Mouse (Mus musculus) hindbrain, embryonic 14.5 days (tissue): ENCODE data around the gene March2. TPM values are rescaled to one million over a fixed set of nuclear protein-coding genes. Genes with fewer than 3 reads are reported as not detected.

ENCODE experiments used
- ATAC-seq: fragments of 200-750 bp; cut with Nextera tagmentation; 2 replicates; pipeline ENCODE4 v1.8.0; 2017; ENCODE audit warnings: moderate number of reproducible peaks, mild to moderate bottlenecking, moderate TSS enrichment, moderate library complexity; ENCODE audit not compliant: low FRiP score
- DNase-seq: peaks from one replicate; pipeline ENCODE4 v3.0.0-alpha.2; 2015; ENCODE audit warnings: low spot score
- H3K27ac ChIP-seq: fragments of 300-500 bp; sonication (generic); 2 replicates; pipeline ENCODE4 v1.5.1; 2014; ENCODE audit warnings: mild to moderate bottlenecking, moderate library complexity
- H3K27me3 ChIP-seq: fragments of 300-500 bp; sonication (generic); 2 replicates; pipeline ENCODE4 v1.6.1; 2014; ENCODE audit warnings: mild to moderate bottlenecking, low read length, mixed read lengths; ENCODE audit not compliant: control insufficient read depth, insufficient read depth
- H3K36me3 ChIP-seq: fragments of 300-500 bp; sonication (generic); replicated peaks from 2 replicates; pipeline ENCODE4 v1.6.1; 2014; ENCODE audit not compliant: control insufficient read depth, insufficient read depth
- H3K4me1 ChIP-seq: fragments of 300-500 bp; sonication (generic); replicated peaks from 2 replicates; pipeline ENCODE4 v1.6.1; 2014; ENCODE audit warnings: antibody characterized with exemption, low read length, mixed read lengths; ENCODE audit not compliant: control insufficient read depth, insufficient read depth
- H3K4me2 ChIP-seq: fragments of 300-500 bp; sonication (generic); replicated peaks from 2 replicates; pipeline ENCODE4 v1.6.1; 2014; ENCODE audit warnings: mild to moderate bottlenecking, moderate library complexity
- H3K4me3 ChIP-seq: fragments of 300-500 bp; sonication (generic); replicated peaks from 2 replicates; pipeline ENCODE4 v1.5.1; 2014; ENCODE audit warnings: mild to moderate bottlenecking, low read length
- H3K9ac ChIP-seq: fragments of 300-500 bp; sonication (generic); 2 replicates; pipeline ENCODE4 v1.6.1; 2014
- H3K9me3 ChIP-seq: fragments of 300-500 bp; sonication (generic); 2 replicates; pipeline ENCODE4 v1.6.1; 2016; ENCODE audit warnings: low read length; ENCODE audit not compliant: control insufficient read depth
- WGBS: fragments of 180-500 bp; shearing (Covaris S2); extraction: QIAGEN DNeasy Blood & Tissue Kit; methylation state at CpG from one replicate; pipeline ENCODE4 v1.1.7; 2014; 5-methylcytosine and 5-hydroxymethylcytosine counted together
- polyA plus RNA-seq: library from polyadenylated mRNA; unstranded; fragments of >200 nt; fragmentation: Nextera tagmentation; extraction: Ambion mirVana; gene quantifications from 2 replicates; pipeline ENCODE4 v1.2.1, GENCODE M21; 2014

The March2 gene
- polyA plus RNA-seq, 1 experiment from 2014 or later, result 69.0 TPM

- no peak overlapping the region for H3K4me2 ChIP-seq
- H3K4me3 ChIP-seq, result no peak overlapping the region
- H3K36me3 ChIP-seq, result peaks cover 52% of the 10 kb centered on the region
- no peaks in the 10 kb centered on the region for H3K9me3 ChIP-seq
- 87% methylated on average over 1 of the region's 1 CpGs for WGBS
- no peaks in the 10 kb centered on the region for H3K4me1 ChIP-seq
- no peak for DNase-seq
- no peak overlapping the region for H3K27ac ChIP-seq
- no peak for ATAC-seq
- H3K27me3 ChIP-seq, result no peaks in the 10 kb centered on the region
- H3K9ac ChIP-seq, result no peak overlapping the region
These were observed 16.3 kb downstream of the March2 start for GRCm38 (mm10) chr17:33702178-33702577.

- 84% methylated on average over 1 of the region's 1 CpGs for WGBS
These were observed 23.0 kb downstream of the March2 start for GRCm38 (mm10) chr17:33695471-33695870.

GRCm38 (mm10) chr17:33686760-33687159 lies 31.7 kb downstream of the March2 start, which contains the start of gene Hnrnpm:
TSS of gene Hnrnpm (minus strand) at chr17:33686860.
- 86% methylated on average over 1 of the region's 1 CpGs for WGBS

More at GRCm38 (mm10) chr17:33695471-33695870, 23.0 kb downstream of the March2 start:
- Histone ChIP-seq H3K36me3 (peaks cover 77% of the 10 kb centered on the region), H3K27ac (no peak overlapping the region), H3K4me3 (no peak overlapping the region), H3K9ac (no peak overlapping the region), H3K4me1 (no peaks in the 10 kb centered on the region), H3K9me3 (no peaks in the 10 kb centered on the region), H3K27me3 (no peaks in the 10 kb centered on the region), H3K4me2 (no peak overlapping the region)
- no peak for DNase-seq
- ATAC-seq, result no peak

GRCm38 (mm10) chr17:33685249-33685653 lies 33.2 kb downstream of the March2 start:
- ATAC-seq (peak; percentile 96), DNase-seq (peak; percentile 96)
- H3K9me3 ChIP-seq, result no peaks in the 10 kb centered on the region
- peak overlapping the region; percentile 95 for H3K9ac ChIP-seq
- peak overlapping the region; percentile 83 for H3K4me3 ChIP-seq
- no peaks in the 10 kb centered on the region for H3K27me3 ChIP-seq
- H3K36me3 ChIP-seq, result peaks cover 5% of the 10 kb centered on the region
- H3K4me1 ChIP-seq, result peaks cover 43% of the 10 kb centered on the region
- H3K4me2 ChIP-seq, result peak overlapping the region; percentile 99
- H3K27ac ChIP-seq, result peak overlapping the region; percentile 97
- under 1% methylated on average over 42 of the region's 42 CpGs for WGBS

More at GRCm38 (mm10) chr17:33686760-33687159, 31.7 kb downstream of the March2 start, which contains the start of gene Hnrnpm:
- DNase-seq (no peak), ATAC-seq (no peak)
- no peaks in the 10 kb centered on the region for H3K9me3 ChIP-seq
- H3K36me3 ChIP-seq, result peaks cover 13% of the 10 kb centered on the region
- peak within 1 kb of the TSS; percentile 83 for H3K4me3 ChIP-seq
- H3K9ac ChIP-seq, result peak within 1 kb of the TSS; percentile 95; the same call in 1 of the 2 replicates
- peak within 1 kb of the TSS; percentile 99 for H3K4me2 ChIP-seq
- no peaks in the 10 kb centered on the region for H3K27me3 ChIP-seq
- peaks cover 31% of the 10 kb centered on the region for H3K4me1 ChIP-seq
- H3K27ac ChIP-seq, result peak within 1 kb of the TSS; percentile 97

GRCm38 (mm10) chr17:33684671-33685231 lies 33.7 kb downstream of the March2 start:
- peak overlapping the region; percentile 95 for H3K9ac ChIP-seq
- H3K9me3 ChIP-seq, result no peaks in the 10 kb centered on the region
- peak overlapping the region; percentile 83 for H3K4me3 ChIP-seq
- peak overlapping the region; percentile 97 for H3K27ac ChIP-seq
- peaks cover 43% of the 10 kb centered on the region for H3K4me1 ChIP-seq
- no peaks in the 10 kb centered on the region for H3K27me3 ChIP-seq
- H3K4me2 ChIP-seq, result peak overlapping the region; percentile 99
- peak; percentile 84 for ATAC-seq
- DNase-seq, result peak; percentile 70
- peaks cover 5% of the 10 kb centered on the region for H3K36me3 ChIP-seq
- 0% methylated on average over 36 of the region's 44 CpGs for WGBS

GRCm38 (mm10) chr17:33681767-33682166 lies 36.7 kb downstream of the March2 start:
- Histone ChIP-seq H3K4me3 (no peak overlapping the region), H3K27ac (no peak overlapping the region), H3K4me2 (peak overlapping the region; percentile 17), H3K27me3 (no peaks in the 10 kb centered on the region), H3K9ac (no peak overlapping the region), H3K4me1 (peaks cover 43% of the 10 kb centered on the region), H3K36me3 (peaks cover 14% of the 10 kb centered on the region), H3K9me3 (no peaks in the 10 kb centered on the region)
- ATAC-seq (no peak), DNase-seq (no peak)

- Histone ChIP-seq H3K4me1 (peaks cover 32% of the 10 kb centered on the region), H3K36me3 (peaks cover 26% of the 10 kb centered on the region), H3K27ac (no peak overlapping the region), H3K27me3 (no peaks in the 10 kb centered on the region), H3K9ac (no peak overlapping the region), H3K4me3 (no peak overlapping the region), H3K9me3 (no peaks in the 10 kb centered on the region), H3K4me2 (no peak overlapping the region)
- DNase-seq, result no peak
- ATAC-seq, result no peak
These were observed 39.7 kb downstream of the March2 start for GRCm38 (mm10) chr17:33678771-33679170.

- ATAC-seq, result no peak
- peaks cover 31% of the 10 kb centered on the region for H3K36me3 ChIP-seq
- WGBS, result 98% methylated on average over 2 of the region's 2 CpGs
These were observed 42.4 kb downstream of the March2 start for GRCm38 (mm10) chr17:33676086-33676485.

GRCm38 (mm10) chr17:33675452-33675851 lies 43.0 kb downstream of the March2 start:
- DNase-seq, result no peak
- Histone ChIP-seq H3K9ac (no peak overlapping the region), H3K4me1 (no peaks in the 10 kb centered on the region), H3K27me3 (no peaks in the 10 kb centered on the region), H3K9me3 (no peaks in the 10 kb centered on the region), H3K4me3 (no peak overlapping the region), H3K27ac (no peak overlapping the region), H3K36me3 (peaks cover 31% of the 10 kb centered on the region), H3K4me2 (no peak overlapping the region)
- ATAC-seq, result no peak

More at GRCm38 (mm10) chr17:33676086-33676485, 42.4 kb downstream of the March2 start:
- no peak overlapping the region for H3K4me2 ChIP-seq
- peaks cover 5% of the 10 kb centered on the region for H3K4me1 ChIP-seq
- H3K9me3 ChIP-seq, result no peaks in the 10 kb centered on the region
- no peak overlapping the region for H3K4me3 ChIP-seq
- no peak for DNase-seq
- no peak overlapping the region for H3K27ac ChIP-seq
- no peaks in the 10 kb centered on the region for H3K27me3 ChIP-seq
- H3K9ac ChIP-seq, result no peak overlapping the region
